Mouse (Mus musculus) testis, adult 10 weeks (tissue): ENCODE measurements around the gene Slfn8. TPM values are rescaled to one million over a fixed set of nuclear protein-coding genes. Genes with fewer than 3 reads are reported as not detected.

Source experiments
- polyA plus RNA-seq: library from polyadenylated mRNA; stranded (reverse); fragments of 350-450 nt; fragmentation: Illumina TruSeq; extraction: RNeasy Lipid Tissue Mini Kit (QIAGEN cat#74804); gene quantifications from one replicate; pipeline ENCODE4 v1.2.3, GENCODE M21; 2014; ENCODE audit warnings: low read depth, low replicate concordance

The Slfn8 gene
- polyA plus RNA-seq, result 1.5 TPM

GRCm38 (mm10) chr11:83020621-83021020 is at the start of gene Slfn8:
Slfn8 (minus strand) TSS chr11:83020810.

DNA sequence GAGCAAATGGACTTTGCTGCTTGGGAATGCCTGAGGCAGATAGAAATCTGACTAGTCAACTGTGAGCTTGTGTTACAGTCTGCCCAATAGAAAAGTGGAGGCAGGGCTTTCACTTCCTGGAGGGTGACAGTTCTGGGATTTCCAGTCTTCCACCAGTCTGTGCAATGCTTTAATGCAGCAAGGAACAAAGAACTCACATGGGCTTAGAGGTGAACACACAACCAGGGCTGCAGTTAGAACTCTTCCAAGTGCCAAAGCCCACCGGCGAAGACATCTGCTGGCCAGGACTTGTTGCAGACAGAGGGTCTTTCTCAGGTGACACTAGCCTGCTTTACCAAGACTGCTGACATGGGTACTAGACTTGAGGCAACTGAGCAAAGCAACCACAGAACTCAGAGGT is 44.3 kb upstream of the Slfn8 start, which contains the start of gene Slfn2:
TSS of gene Slfn2 (plus strand) at position 167 of the 400 bp plus-strand sequence.

GRCm38 (mm10) chr11:82991469-82992166 is 29.0 kb downstream of the Slfn8 start, which contains the start of gene Slfn9:
Slfn9 (minus strand) TSS chr11:82991830.

Other genes starting within 250 kb of the Slfn8 start
- gene Lig3, start 239.7 kb downstream of the Slfn8 start, polyA plus RNA-seq, result 87.9 TPM
- 50.1 TPM for gene Rffl, start 149.6 kb downstream of the Slfn8 start, polyA plus RNA-seq
- 2.8 TPM for gene Rad51d, start 130.2 kb downstream of the Slfn8 start, polyA plus RNA-seq
- 9.8 TPM for gene Fndc8, start 128.7 kb downstream of the Slfn8 start, polyA plus RNA-seq
- gene Nle1, start 112.4 kb downstream of the Slfn8 start, polyA plus RNA-seq, result 1.6 TPM
- gene Unc45b, start 110.3 kb downstream of the Slfn8 start, polyA plus RNA-seq, result 0.13 TPM
- gene Slfn5, start 69.5 kb downstream of the Slfn8 start, polyA plus RNA-seq, result 2.7 TPM
- gene Slfn9, start 29.0 kb downstream of the Slfn8 start, polyA plus RNA-seq, result 0.28 TPM
- 0.88 TPM for gene Slfn2, start 44.3 kb upstream of the Slfn8 start, polyA plus RNA-seq
- gene Slfn1, start 96.0 kb upstream of the Slfn8 start, polyA plus RNA-seq, result 0.14 TPM
- 0.14 TPM for gene Slfn4, start 154.4 kb upstream of the Slfn8 start, polyA plus RNA-seq
- gene Slfn3, start 170.5 kb upstream of the Slfn8 start, polyA plus RNA-seq, result 2.0 TPM